Mouse (Mus musculus): ENCODE results near the gene Cwc25. TPM values are rescaled to one million over a fixed set of nuclear protein-coding genes. Genes with fewer than 3 reads are reported as not detected.

Gene Cwc25
- polyA plus RNA-seq (2015; fragmentation: Nextera tagmentation; extraction: Ambion mirVana), result 15.1 and 18.4 TPM in 2 replicates

GRCm38 (mm10) chr11:97766154-97766881 lies at the start of gene Cwc25:
Gene Cwc25, minus strand, starts transcription at chr11:97766556.
- peak; percentile 89 for ATAC-seq (ENCODE audit: low FRiP score, low TSS enrichment)
- Histone ChIP-seq H3K27ac (ENCODE audit: low read length) (peak within 1 kb of the TSS; percentile 89), H3K9ac (replicated peaks; ENCODE audit: low read length) (peak within 1 kb of the TSS; percentile 94), H3K36me3 (ENCODE audit: insufficient read depth, low read length) (peaks cover 17% of the 10 kb centered on the region), H3K4me1 (ENCODE audit: insufficient read depth, low read length) (peaks cover 11% of the 10 kb centered on the region), H3K27me3 (ENCODE audit: insufficient read depth, low read length) (no peaks in the 10 kb centered on the region), H3K9me3 (ENCODE audit: low read length) (no peaks in the 10 kb centered on the region), H3K4me2 (replicated peaks; ENCODE audit: low read depth, low read length) (peak within 1 kb of the TSS; percentile 64), H3K4me3 (ENCODE audit: low read length) (peak within 1 kb of the TSS; percentile 93)
- WGBS, result under 1% methylated on average over 38 of the region's 38 CpGs

- no peak overlapping the region for H3K4me3 ChIP-seq (ENCODE audit: low read length)
- 74% methylated on average over 11 of the region's 11 CpGs for WGBS
- peaks cover 29% of the 10 kb centered on the region for H3K36me3 ChIP-seq (ENCODE audit: insufficient read depth, low read length)
These were observed 49.4 kb upstream of the Cwc25 start for GRCm38 (mm10) chr11:97815736-97816135.

DNA sequence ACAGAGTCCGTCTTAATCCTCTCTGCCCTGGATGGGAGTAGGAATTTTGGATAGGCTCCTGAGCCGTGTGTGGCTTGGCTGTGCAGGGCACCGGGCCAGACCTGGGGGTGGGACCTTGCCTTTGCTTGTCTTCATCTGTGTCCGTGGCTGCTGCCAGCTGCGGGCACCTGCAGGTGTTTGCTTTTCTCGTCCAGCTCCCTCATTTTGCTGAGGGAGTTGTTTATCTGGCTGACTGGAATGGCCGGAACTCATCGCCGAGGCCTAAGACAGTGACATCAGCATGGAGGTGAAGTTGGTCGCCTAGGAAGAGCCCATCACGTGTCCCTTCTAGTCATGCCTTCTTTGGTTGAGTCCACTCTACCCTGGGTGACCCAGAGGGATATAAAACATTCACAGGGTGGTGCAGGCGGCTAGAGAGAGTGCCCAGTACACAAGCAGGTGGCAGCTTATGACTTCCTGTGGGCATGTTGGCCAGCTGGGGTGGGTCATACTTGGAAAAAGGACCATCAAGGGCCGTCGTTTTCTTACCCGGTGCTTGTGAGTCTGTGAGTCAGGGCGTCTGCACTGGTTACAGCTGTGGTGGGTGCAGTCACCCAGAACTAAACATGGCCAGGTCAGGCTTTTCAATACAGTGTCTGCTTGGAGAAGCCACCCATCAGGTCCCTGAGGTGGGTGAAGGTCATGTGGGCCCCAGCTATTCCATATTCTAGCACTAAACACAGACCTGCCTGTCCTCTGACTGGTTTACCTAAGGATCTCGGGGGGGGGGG lies 47.6 kb upstream of the Cwc25 start:
- H3K9me3 ChIP-seq (ENCODE audit: low read length), result no peaks in the 10 kb centered on the region
- WGBS, result 47% methylated on average over 17 of the region's 17 CpGs
- H3K9ac ChIP-seq (replicated peaks; ENCODE audit: low read length), result no peak overlapping the region
- H3K27ac ChIP-seq (ENCODE audit: low read length), result peak overlapping the region; percentile 90
- peak; percentile 43; the same call in 1 of the 2 replicates for ATAC-seq (ENCODE audit: low FRiP score, low TSS enrichment)
- no peak overlapping the region for H3K4me3 ChIP-seq (ENCODE audit: low read length)
- no peak overlapping the region for H3K4me2 ChIP-seq (replicated peaks; ENCODE audit: low read depth, low read length)
- peaks cover 30% of the 10 kb centered on the region for H3K36me3 ChIP-seq (ENCODE audit: insufficient read depth, low read length)
- no peaks in the 10 kb centered on the region for H3K27me3 ChIP-seq (ENCODE audit: insufficient read depth, low read length)
- H3K4me1 ChIP-seq (ENCODE audit: insufficient read depth, low read length), result peaks cover 99% of the 10 kb centered on the region

More at GRCm38 (mm10) chr11:97815736-97816135, 49.4 kb upstream of the Cwc25 start:
- no peak overlapping the region for H3K4me2 ChIP-seq (replicated peaks; ENCODE audit: low read depth, low read length)
- H3K9me3 ChIP-seq (ENCODE audit: low read length), result no peaks in the 10 kb centered on the region
- peaks cover 89% of the 10 kb centered on the region for H3K4me1 ChIP-seq (ENCODE audit: insufficient read depth, low read length)
- H3K27ac ChIP-seq (ENCODE audit: low read length), result no peak overlapping the region
- no peak for ATAC-seq (ENCODE audit: low FRiP score, low TSS enrichment)
- no peak overlapping the region for H3K9ac ChIP-seq (replicated peaks; ENCODE audit: low read length)
- H3K27me3 ChIP-seq (ENCODE audit: insufficient read depth, low read length), result no peaks in the 10 kb centered on the region

DNA sequence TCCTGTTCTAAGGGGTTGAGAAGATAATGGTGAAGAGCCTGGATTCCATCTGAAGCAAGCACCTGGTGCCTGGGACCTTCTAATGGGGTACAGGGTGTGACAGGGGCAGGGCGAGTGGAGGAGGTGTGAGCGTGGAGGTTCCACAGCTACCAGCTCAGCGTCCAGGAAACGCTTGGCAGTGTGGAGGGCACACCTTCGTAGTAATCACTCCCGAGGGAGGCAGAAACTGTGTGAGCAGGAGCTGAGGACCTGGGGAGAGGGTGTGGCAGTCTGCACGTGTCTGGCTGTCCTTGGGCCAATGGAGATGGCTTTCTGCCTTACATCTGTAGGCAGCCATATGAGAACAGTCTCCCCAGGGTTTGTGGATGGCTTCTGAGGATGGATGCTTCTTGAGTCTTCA lies 46.7 kb upstream of the Cwc25 start:
- H3K36me3 ChIP-seq (ENCODE audit: insufficient read depth, low read length), result peaks cover 33% of the 10 kb centered on the region
- H3K9ac ChIP-seq (replicated peaks; ENCODE audit: low read length), result no peak overlapping the region
- no peaks in the 10 kb centered on the region for H3K9me3 ChIP-seq (ENCODE audit: low read length)
- peak overlapping the region; percentile 90 for H3K27ac ChIP-seq (ENCODE audit: low read length)
- H3K27me3 ChIP-seq (ENCODE audit: insufficient read depth, low read length), result no peaks in the 10 kb centered on the region
- H3K4me1 ChIP-seq (ENCODE audit: insufficient read depth, low read length), result peaks cover 99% of the 10 kb centered on the region
- no peak for ATAC-seq (ENCODE audit: low FRiP score, low TSS enrichment)
- WGBS, result 46% methylated on average over 7 of the region's 7 CpGs
- H3K4me3 ChIP-seq (ENCODE audit: low read length), result no peak overlapping the region
- H3K4me2 ChIP-seq (replicated peaks; ENCODE audit: low read depth, low read length), result no peak overlapping the region

GRCm38 (mm10) chr11:97812491-97812921 lies 46.1 kb upstream of the Cwc25 start:
- Histone ChIP-seq H3K27ac (ENCODE audit: low read length) (peak overlapping the region; percentile 90), H3K9ac (replicated peaks; ENCODE audit: low read length) (no peak overlapping the region; the same call in 1 of the 2 replicates), H3K36me3 (ENCODE audit: insufficient read depth, low read length) (peaks cover 32% of the 10 kb centered on the region), H3K4me2 (replicated peaks; ENCODE audit: low read depth, low read length) (peak overlapping the region; percentile 35), H3K4me1 (ENCODE audit: insufficient read depth, low read length) (peaks cover 99% of the 10 kb centered on the region), H3K27me3 (ENCODE audit: insufficient read depth, low read length) (no peaks in the 10 kb centered on the region), H3K4me3 (ENCODE audit: low read length) (no peak overlapping the region), H3K9me3 (ENCODE audit: low read length) (no peaks in the 10 kb centered on the region)
- WGBS, result 53% methylated on average over 3 of the region's 3 CpGs
- ATAC-seq (ENCODE audit: low FRiP score, low TSS enrichment), result no peak

- Histone ChIP-seq H3K27me3 (ENCODE audit: insufficient read depth, low read length) (no peaks in the 10 kb centered on the region), H3K4me2 (replicated peaks; ENCODE audit: low read depth, low read length) (peak overlapping the region; percentile 35), H3K36me3 (ENCODE audit: insufficient read depth, low read length) (peaks cover 34% of the 10 kb centered on the region), H3K9me3 (ENCODE audit: low read length) (no peaks in the 10 kb centered on the region), H3K4me3 (ENCODE audit: low read length) (0 out of 2 replicates have a peak overlapping the region, but pooled peaks have one; percentile 2), H3K4me1 (ENCODE audit: insufficient read depth, low read length) (peaks cover 99% of the 10 kb centered on the region), H3K27ac (ENCODE audit: low read length) (peak overlapping the region; percentile 90), H3K9ac (replicated peaks; ENCODE audit: low read length) (peak overlapping the region; percentile 41)
- WGBS, result 44% methylated on average over 11 of the region's 13 CpGs
- ATAC-seq (ENCODE audit: low FRiP score, low TSS enrichment), result peak; percentile 46
These were observed 45.4 kb upstream of the Cwc25 start for GRCm38 (mm10) chr11:97811569-97812362.

- 55% methylated on average over 3 of the region's 3 CpGs for WGBS
- ATAC-seq (ENCODE audit: low FRiP score, low TSS enrichment), result no peak
- H3K27ac ChIP-seq (ENCODE audit: low read length), result peak overlapping the region; percentile 82
These were observed 44.6 kb upstream of the Cwc25 start for GRCm38 (mm10) chr11:97810970-97811369.

DNA sequence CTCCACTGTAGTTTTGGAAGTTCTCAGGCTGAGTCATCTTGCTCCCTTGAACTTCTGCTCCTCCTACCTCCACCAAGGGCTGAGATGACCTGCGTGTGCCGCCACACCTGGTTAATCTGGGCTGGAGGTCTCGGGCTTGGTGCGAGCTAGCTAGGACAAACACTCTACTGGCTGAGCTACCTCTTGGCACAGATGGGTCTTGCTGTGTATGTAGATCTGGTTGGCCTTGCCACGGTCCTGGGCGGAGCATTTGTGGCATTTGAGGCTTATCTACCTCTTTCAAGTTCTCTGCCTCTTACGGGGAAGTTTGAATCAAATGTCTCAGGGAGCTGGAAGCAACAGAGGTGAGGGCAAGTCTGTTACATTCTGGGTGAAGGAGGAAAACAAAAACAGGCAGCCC lies 44.0 kb upstream of the Cwc25 start:
- Histone ChIP-seq H3K27me3 (ENCODE audit: insufficient read depth, low read length) (no peaks in the 10 kb centered on the region), H3K4me2 (replicated peaks; ENCODE audit: low read depth, low read length) (no peak overlapping the region), H3K4me3 (ENCODE audit: low read length) (no peak overlapping the region), H3K9ac (replicated peaks; ENCODE audit: low read length) (no peak overlapping the region; the same call in 1 of the 2 replicates), H3K27ac (ENCODE audit: low read length) (peak overlapping the region; percentile 82), H3K36me3 (ENCODE audit: insufficient read depth, low read length) (0 out of 2 replicates have a peak, but pooled peaks cover 22% of the 10 kb centered on the region), H3K4me1 (ENCODE audit: insufficient read depth, low read length) (peaks cover 100% of the 10 kb centered on the region), H3K9me3 (ENCODE audit: low read length) (no peaks in the 10 kb centered on the region)
- ATAC-seq (ENCODE audit: low FRiP score, low TSS enrichment), result no peak
- 74% methylated on average over 7 of the region's 7 CpGs for WGBS

More at GRCm38 (mm10) chr11:97810970-97811369, 44.6 kb upstream of the Cwc25 start:
- no peaks in the 10 kb centered on the region for H3K9me3 ChIP-seq (ENCODE audit: low read length)
- no peak overlapping the region; the same call in 1 of the 2 replicates for H3K9ac ChIP-seq (replicated peaks; ENCODE audit: low read length)
- peak overlapping the region; percentile 30; the same call in 1 of the 2 replicates for H3K4me2 ChIP-seq (replicated peaks; ENCODE audit: low read depth, low read length)
- no peaks in the 10 kb centered on the region for H3K27me3 ChIP-seq (ENCODE audit: insufficient read depth, low read length)
- no peak overlapping the region for H3K4me3 ChIP-seq (ENCODE audit: low read length)
- peaks cover 28% of the 10 kb centered on the region; the same call in 1 of the 2 replicates for H3K36me3 ChIP-seq (ENCODE audit: insufficient read depth, low read length)
- H3K4me1 ChIP-seq (ENCODE audit: insufficient read depth, low read length), result peaks cover 100% of the 10 kb centered on the region

Data from kidney, embryonic 16.5 days (tissue).